Mouse (Mus musculus) lung, postnatal 4 days (tissue): ENCODE measurements around the gene Unc5c.

ENCODE experiments used
- DNase-seq, 2 experiments: peaks; one replicate each; pipeline ENCODE4 v3.0.0; 2021

The Unc5c gene

GRCm38 (mm10) chr3:141719050-141719449, 254.0 kb downstream of the Unc5c start:
- no peak for DNase-seq

- DNase-seq = no peak
Observed at GRCm38 (mm10) chr3:141724499-141724898, 259.5 kb downstream of the Unc5c start.

GRCm38 (mm10) chr3:141725432-141725831, 260.4 kb downstream of the Unc5c start:
- no peak for DNase-seq

GRCm38 (mm10) chr3:141733844-141734243, 268.8 kb downstream of the Unc5c start:
- DNase-seq = no peak

GRCm38 (mm10) chr3:141735285-141735684, 270.3 kb downstream of the Unc5c start:
- no peak for DNase-seq

GRCm38 (mm10) chr3:141745322-141745721, 280.3 kb downstream of the Unc5c start:
- no peak for DNase-seq

- DNase-seq = no peak
Observed at GRCm38 (mm10) chr3:141748694-141749381, 283.8 kb downstream of the Unc5c start.

GRCm38 (mm10) chr3:141752172-141752571, 287.2 kb downstream of the Unc5c start:
- DNase-seq = no peak

GRCm38 (mm10) chr3:141757259-141757658, 292.2 kb downstream of the Unc5c start:
- DNase-seq = no peak

GRCm38 (mm10) chr3:141778411-141778919, 313.4 kb downstream of the Unc5c start:
- no peak for DNase-seq

GRCm38 (mm10) chr3:141779186-141779585, 314.2 kb downstream of the Unc5c start:
- no peak for DNase-seq

- DNase-seq = no peak
Observed at GRCm38 (mm10) chr3:141782553-141782952, 317.5 kb downstream of the Unc5c start.

GRCm38 (mm10) chr3:141791026-141791780, 326.2 kb downstream of the Unc5c start:
- no peak for DNase-seq

GRCm38 (mm10) chr3:141792106-141792505, 327.1 kb downstream of the Unc5c start:
- DNase-seq = no peak

- no peak for DNase-seq
Observed at GRCm38 (mm10) chr3:141793755-141794154, 328.7 kb downstream of the Unc5c start.

GRCm38 (mm10) chr3:141794371-141794770, 329.4 kb downstream of the Unc5c start:
- no peak for DNase-seq

- no peak for DNase-seq
Observed at GRCm38 (mm10) chr3:141797372-141797771, 332.4 kb downstream of the Unc5c start.

- DNase-seq = peak; percentile 33 to 73
Observed at GRCm38 (mm10) chr3:141797789-141798188, 332.8 kb downstream of the Unc5c start.

- no peak for DNase-seq
Observed at GRCm38 (mm10) chr3:141804133-141804532, 339.1 kb downstream of the Unc5c start.

GRCm38 (mm10) chr3:141809581-141809980, 344.6 kb downstream of the Unc5c start:
- DNase-seq = no peak

GRCm38 (mm10) chr3:141810944-141811343, 345.9 kb downstream of the Unc5c start:
- no peak for DNase-seq

- DNase-seq = peak in 1 of 2 experiments; percentile 18
Observed at GRCm38 (mm10) chr3:141811348-141811747, 346.3 kb downstream of the Unc5c start.

GRCm38 (mm10) chr3:141814776-141815175, 349.8 kb downstream of the Unc5c start:
- DNase-seq = no peak
